Mouse (Mus musculus): ENCODE results near the gene Trim69.
"Not testable (repeated sequence)": the region's sequence is repeated elsewhere in the genome, so short reads cannot be mapped to it uniquely, and the experiment has no call there.

Gene Trim69

GRCm38 (mm10) chr2:122217075-122217474 lies 56.6 kb downstream of the Trim69 start:
- not testable (repeated sequence) for DNase-seq

DNA sequence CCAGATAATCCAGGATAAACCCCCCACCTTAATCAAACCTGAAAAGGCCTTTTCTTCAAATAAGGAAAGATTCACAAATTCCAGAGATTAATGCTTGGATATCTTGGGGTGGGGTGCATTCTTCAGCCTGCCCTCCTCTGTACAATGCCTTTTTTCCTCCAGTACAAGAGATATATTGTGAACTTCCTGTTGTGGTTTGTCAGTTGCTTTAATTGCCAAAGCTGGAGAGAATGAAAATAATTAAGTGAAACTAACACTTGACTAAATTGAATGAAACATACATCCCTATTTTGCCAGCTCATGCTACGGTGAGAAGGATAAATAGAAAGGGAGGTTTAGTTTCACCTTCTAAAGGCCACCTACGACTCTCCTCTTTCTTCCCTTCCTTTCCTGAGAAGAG lies 57.7 kb downstream of the Trim69 start:
- DNase-seq, result no peak

- no peak for DNase-seq
These were observed 60.9 kb downstream of the Trim69 start for GRCm38 (mm10) chr2:122221378-122221777.

DNA sequence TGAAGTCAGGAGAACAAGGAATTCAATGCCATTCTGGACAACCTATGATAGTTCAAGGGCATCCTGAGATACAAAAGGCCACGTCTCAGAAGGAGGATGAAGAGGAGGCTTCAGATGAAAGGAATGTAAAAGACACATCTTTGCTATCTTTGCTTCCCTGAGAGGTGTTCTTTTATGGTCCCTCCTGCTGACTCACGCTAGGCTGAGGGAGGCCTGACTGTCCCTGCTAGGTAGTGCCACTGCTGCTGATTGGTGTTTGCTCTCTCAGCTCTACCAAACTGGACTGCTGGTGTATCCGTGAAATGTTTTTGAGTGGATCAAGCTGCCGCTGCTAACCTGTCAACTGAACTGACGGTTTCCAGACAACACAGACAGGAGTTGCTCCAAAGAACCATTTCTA lies 61.3 kb downstream of the Trim69 start:
- no peak for DNase-seq

GRCm38 (mm10) chr2:122222272-122222671 lies 61.8 kb downstream of the Trim69 start:
- no peak for DNase-seq

DNA sequence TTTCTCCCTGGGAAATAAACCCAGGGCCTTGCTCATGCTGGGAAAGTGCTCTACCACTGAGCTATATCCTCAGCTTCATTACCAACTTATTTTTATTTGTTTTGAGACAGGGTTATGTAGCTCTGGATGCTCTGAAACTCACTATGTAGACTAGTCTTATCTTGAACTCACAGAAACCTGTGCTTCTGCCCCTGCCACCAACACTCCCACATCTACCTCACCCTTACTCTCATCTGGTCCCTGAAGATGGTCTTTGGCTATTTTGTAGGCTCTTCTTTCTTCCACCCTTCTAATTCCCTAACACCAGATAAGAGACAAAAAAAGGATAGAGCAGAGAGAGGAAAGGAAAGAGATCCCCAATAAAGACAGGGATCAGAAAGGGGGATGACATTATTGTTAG lies 63.2 kb downstream of the Trim69 start:
- DNase-seq, result no peak

Data from lung, adult 18-20 months (tissue).